Mouse (Mus musculus): ENCODE measurements around the gene Olfr58. TPM values are rescaled to one million over a fixed set of nuclear protein-coding genes. Genes with fewer than 3 reads are reported as not detected.
"Not testable (repeated sequence)": the region's sequence is repeated elsewhere in the genome, so short reads cannot be mapped to it uniquely, and the experiment has no call there.

Gene Olfr58
- not detected for total RNA-seq (2021)
- long read RNA-seq, experiment 1, result 0 reads
- long read RNA-seq, experiment 2, result 0 reads

DNA sequence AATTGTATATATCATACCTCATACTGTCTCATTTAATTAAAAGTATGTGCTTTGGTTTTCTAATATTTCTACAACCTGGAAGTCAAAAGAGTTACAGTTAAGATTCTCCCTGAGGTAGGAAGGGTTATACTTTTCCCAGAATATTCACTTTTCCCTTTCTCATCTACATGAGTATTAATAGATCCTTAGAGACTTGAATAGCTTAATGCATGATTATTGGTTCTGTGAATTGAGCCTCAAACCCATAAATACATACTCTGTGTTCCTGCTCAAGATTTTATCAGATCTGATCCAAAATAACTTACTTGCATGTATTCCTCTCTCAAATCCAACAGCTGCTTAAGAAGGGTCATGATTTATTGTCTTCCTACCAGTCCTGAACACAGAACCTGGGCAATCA, at the start of gene Olfr58:
Gene Olfr58 (plus strand): TSS at position 301 of the 400 bp plus-strand sequence.
- DNase-seq (ENCODE audit: low spot score in 2 of 2), result no peak

DNA sequence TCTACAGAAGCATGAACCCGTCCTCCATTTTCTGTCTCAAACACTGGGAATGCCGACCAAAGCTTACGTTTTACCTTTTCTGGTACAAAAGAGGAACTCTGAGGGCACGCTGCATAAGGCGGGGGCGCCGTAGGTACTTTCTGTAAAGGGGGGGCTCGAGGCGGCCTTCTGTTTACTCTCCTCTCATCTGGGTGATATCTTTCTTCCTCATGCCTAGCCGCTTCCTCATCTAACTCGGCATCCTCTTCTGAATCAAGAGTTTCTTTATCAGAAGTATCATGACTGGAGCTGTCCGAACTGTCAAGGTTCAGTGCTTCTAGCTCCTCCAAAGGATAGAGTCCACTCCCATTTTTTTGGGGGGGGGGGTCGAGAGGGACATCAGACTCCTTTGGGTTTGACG, 10.9 kb upstream of the Olfr58 start:
- no peak for DNase-seq (ENCODE audit: low spot score in 2 of 2)

- no peak for DNase-seq (ENCODE audit: low spot score in 2 of 2)
These were observed 10.4 kb upstream of the Olfr58 start for GRCm38 (mm10) chr9:19769701-19770100.

DNA sequence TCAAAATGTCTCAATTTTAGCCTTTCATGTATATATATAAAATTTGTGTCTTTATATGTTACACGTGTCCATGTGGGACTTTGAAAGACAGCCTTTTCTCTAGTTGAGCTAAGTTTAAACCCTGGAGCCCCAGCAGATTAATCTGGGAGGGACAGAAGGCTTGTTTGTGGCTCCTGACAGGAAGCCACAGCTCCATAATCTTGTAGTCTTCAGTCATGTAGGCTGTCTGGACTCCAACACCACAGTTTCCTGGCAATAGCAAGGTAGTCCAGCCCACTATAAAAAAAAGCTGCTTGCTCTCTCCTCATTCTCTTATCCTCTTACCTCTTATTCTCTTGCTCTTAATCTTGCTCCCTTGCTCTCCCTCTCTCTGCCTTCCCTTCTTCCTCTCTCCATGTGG, 22.9 kb downstream of the Olfr58 start:
- DNase-seq (ENCODE audit: low spot score in 2 of 2), result no peak

DNA sequence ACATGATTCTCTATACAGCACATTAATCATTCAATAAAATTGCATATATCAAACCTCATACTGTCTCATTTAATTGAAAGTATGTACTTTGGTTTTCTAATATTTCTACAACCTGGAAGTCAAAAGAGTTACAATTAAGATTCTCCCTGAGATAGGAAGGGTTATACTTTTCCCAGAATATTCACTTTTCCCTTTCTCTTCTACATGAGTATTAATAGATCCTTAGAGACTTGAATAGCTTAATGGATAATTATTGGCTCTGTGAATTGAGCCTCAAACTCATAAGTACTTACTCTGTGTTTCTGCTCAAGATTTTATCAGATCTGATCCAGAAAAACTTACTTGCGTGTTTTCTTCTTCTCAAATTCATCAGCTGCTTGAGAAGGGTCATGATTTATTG, 24.5 kb downstream of the Olfr58 start, which contains the start of gene Olfr859:
Gene Olfr859 (plus strand): TSS at position 301 of the 400 bp plus-strand sequence.
- not testable (repeated sequence) for DNase-seq (ENCODE audit: low spot score in 2 of 2)

Other genes starting within 250 kb of the Olfr58 start
- gene Olfr853, start 239.2 kb upstream of the Olfr58 start, total RNA-seq (2021), result not detected
- not detected for gene Olfr854, start 212.9 kb upstream of the Olfr58 start, total RNA-seq (2021)
- not detected for gene Olfr855, start 197.7 kb upstream of the Olfr58 start, total RNA-seq (2021)
- gene Zfp317, start 158.2 kb upstream of the Olfr58 start, total RNA-seq (2021), result 10 to 100 TPM; 21.2 to 21.7 TPM
- gene Olfr857, start 70.8 kb upstream of the Olfr58 start, total RNA-seq (2021), result not detected
- gene Olfr859, start 24.6 kb downstream of the Olfr58 start, total RNA-seq (2021), result not detected
- gene Olfr860, start 69.5 kb downstream of the Olfr58 start, total RNA-seq (2021), result not detected
- gene Olfr862, start 107.7 kb downstream of the Olfr58 start, total RNA-seq (2021), result not detected
- gene Olfr77, start 136.6 kb downstream of the Olfr58 start, total RNA-seq (2021), result not detected
- gene Olfr866, start 247.8 kb downstream of the Olfr58 start, total RNA-seq (2021), result not detected